Mouse (Mus musculus) ovary, adult 10 weeks (tissue): Measurements from ENCODE around the gene Themis. TPM values are rescaled to one million over a fixed set of nuclear protein-coding genes. Genes with fewer than 3 reads are reported as not detected.

ENCODE experiments used
- polyA plus RNA-seq: library from polyadenylated mRNA; stranded (reverse); fragments of 350-450 nt; fragmentation: Illumina TruSeq; extraction: RNeasy Lipid Tissue Mini Kit (QIAGEN cat#74804); gene quantifications from one replicate; pipeline ENCODE4 v1.2.3, GENCODE M21; 2014

Themis gene
- 0.51 TPM for polyA plus RNA-seq

GRCm38 (mm10) chr10:28668261-28668660, at the start of gene Themis:
TSS of gene Themis (plus strand) at chr10:28668360.

